Mouse (Mus musculus) urinary bladder, adult 18-20 months (tissue): ENCODE data around the gene Selenoh.
"Not testable (repeated sequence)": the region's sequence is repeated elsewhere in the genome, so short reads cannot be mapped to it uniquely, and the experiment has no call there.

Source experiments
- DNase-seq, 2 experiments: peaks; one replicate each; pipeline ENCODE4 v3.0.0; 2022; ENCODE audit warnings: low spot score in 2 of 2, mixed read lengths in 2 of 2

Gene Selenoh

GRCm38 (mm10) chr2:84671535-84671934, 965 bp upstream of the Selenoh start:
- not testable (repeated sequence) for DNase-seq

- DNase-seq = peak in 1 of 2 experiments; percentile 3
Measured at GRCm38 (mm10) chr2:84669828-84670568, 572 bp downstream of the Selenoh start.

GRCm38 (mm10) chr2:84666081-84666480, 4.5 kb downstream of the Selenoh start:
- no peak for DNase-seq

- no peak for DNase-seq
Measured at GRCm38 (mm10) chr2:84662866-84663265, 7.7 kb downstream of the Selenoh start.

- DNase-seq = peak in 1 of 2 experiments; percentile 27
Measured at GRCm38 (mm10) chr2:84660253-84660652, 10.3 kb downstream of the Selenoh start.

GRCm38 (mm10) chr2:84658806-84659205, 11.8 kb downstream of the Selenoh start, which contains the start of gene Btbd18:
Gene Btbd18 (plus strand): TSS chr2:84659079.
- DNase-seq = no peak

GRCm38 (mm10) chr2:84655864-84656263, 14.7 kb downstream of the Selenoh start:
- no peak for DNase-seq

GRCm38 (mm10) chr2:84653354-84653753, 17.2 kb downstream of the Selenoh start:
- DNase-seq = no peak

GRCm38 (mm10) chr2:84650464-84651195, 19.9 kb downstream of the Selenoh start, which contains the start of gene Ctnnd1:
Gene Ctnnd1 (minus strand): TSS chr2:84650765.
- peak; percentile 34 to 81 for DNase-seq

GRCm38 (mm10) chr2:84649674-84650073, 20.9 kb downstream of the Selenoh start:
- DNase-seq = no peak

GRCm38 (mm10) chr2:84648369-84648768, 22.2 kb downstream of the Selenoh start:
- DNase-seq = no peak

GRCm38 (mm10) chr2:84647051-84647568, 23.5 kb downstream of the Selenoh start:
- DNase-seq = no peak

GRCm38 (mm10) chr2:84646138-84646537, 24.4 kb downstream of the Selenoh start:
- DNase-seq = no peak

- no peak for DNase-seq
Measured at GRCm38 (mm10) chr2:84640833-84641232, 29.7 kb downstream of the Selenoh start.

- no peak for DNase-seq
Measured at GRCm38 (mm10) chr2:84638428-84639220, 31.9 kb downstream of the Selenoh start.

GRCm38 (mm10) chr2:84637452-84638165, 33.0 kb downstream of the Selenoh start:
- DNase-seq = no peak

GRCm38 (mm10) chr2:84636231-84636741, 34.3 kb downstream of the Selenoh start:
- DNase-seq = peak in 1 of 2 experiments; percentile 38

- DNase-seq = peak; percentile 67 to 71
Measured at GRCm38 (mm10) chr2:84635611-84636010, 35.0 kb downstream of the Selenoh start.

- DNase-seq = no peak
Measured at GRCm38 (mm10) chr2:84634934-84635482, 35.6 kb downstream of the Selenoh start.

GRCm38 (mm10) chr2:84634006-84634405, 36.6 kb downstream of the Selenoh start:
- DNase-seq = no peak
